In the genomic region with DNA sequence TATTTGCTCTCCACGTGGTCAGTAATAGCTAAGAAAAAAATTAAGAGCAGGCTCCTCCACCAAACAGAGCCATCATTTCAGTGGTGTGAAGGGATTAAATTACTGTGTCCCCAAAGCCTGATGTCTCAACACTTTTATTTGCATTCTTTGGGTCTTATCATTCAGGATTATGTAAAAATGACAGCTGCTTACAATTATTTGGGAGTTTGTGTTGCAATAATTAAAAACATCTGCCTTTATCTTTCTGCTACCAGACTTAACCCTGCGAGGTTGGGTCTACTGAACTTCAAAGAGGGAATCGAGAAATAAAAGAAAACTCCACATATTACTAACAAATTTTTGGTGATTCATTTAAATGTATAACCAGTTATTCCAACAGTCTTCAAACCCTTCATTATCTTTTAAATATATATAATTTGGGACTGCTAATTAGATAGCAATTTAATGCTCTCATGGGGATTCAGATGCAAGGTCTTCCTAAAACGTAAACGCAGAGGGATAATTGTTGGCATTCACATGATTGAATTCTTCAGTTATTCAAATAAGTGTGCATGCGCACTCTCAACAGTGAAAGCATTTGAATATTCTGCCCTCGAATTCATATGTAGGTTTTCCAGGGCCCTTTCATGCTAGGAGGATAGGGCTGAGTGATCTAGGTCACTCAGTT, we compare ENCODE assay signal across 23 mouse cellular contexts.
A peak's percentile ranks its signal among the peaks of the same experiment; 100 is the strongest.
DNase-seq lines count a peak whose midpoint lies in the region; ATAC-seq and TF ChIP-seq lines count a peak whose summit lies in the region.
"Had no signal": no experiment of that assay in that cellular context is flagged by ENCODE, and none has a peak within 500 bp of the region (broad histone marks: within the 10 kb centered on the region; RNA-seq: fewer than 3 reads in every experiment).

No protein-coding gene starts in this region.

- peak overlapping the region; percentile 14; the same call in 1 of the 2 replicates for H3K27ac ChIP-seq in forebrain, embryonic 15.5 days (replicated peaks)
- H3K27ac ChIP-seq in forebrain, embryonic 12.5 days, result no peak overlapping the region
- no peak overlapping the region for H3K27ac ChIP-seq in forebrain, embryonic 16.5 days (ENCODE audit: low read length)
- H3K27ac ChIP-seq: embryonic facial prominence, embryonic 12.5 days; heart, adult 2 months; hindbrain, embryonic 10.5 days; intestine, embryonic 15.5 days; kidney, embryonic 15.5 days had no signal

- no peak overlapping the region for H3K4me3 ChIP-seq in forebrain, embryonic 15.5 days
- no peak overlapping the region for H3K4me3 ChIP-seq in forebrain, embryonic 12.5 days (replicated peaks)
- no peak overlapping the region for H3K4me3 ChIP-seq in forebrain, embryonic 16.5 days (replicated peaks; ENCODE audit: low read length)
- H3K4me3 ChIP-seq: embryonic facial prominence, embryonic 12.5 days; heart, adult 2 months; hindbrain, embryonic 10.5 days; intestine, embryonic 15.5 days; kidney, embryonic 15.5 days had no signal

- TF ChIP-seq POLR2A in brain, embryonic 14.5 days (IDR thresholded peaks at IDR 0.05; ENCODE audit: borderline replicate concordance, extremely low read depth, insufficient read depth, insufficient read length, poor library complexity, severe bottlenecking), result no peak

- DNase-seq in 3T3-L1 (ENCODE audit: low read depth, low spot score), result peak; percentile 15
- DNase-seq in brain, embryonic 14.5 days (ENCODE audit: low read depth), result peak; percentile 80
- no peak for DNase-seq in spleen, adult 12 weeks (ENCODE audit: low spot score)
- DNase-seq in kidney, adult 8-10 months, result no peak
- DNase-seq: adrenal gland, adult 8-10 months; adrenal gland, postnatal 36 days; B cell, adult 2 months; cerebellum, adult 11-12 months; cerebellum, adult 9-10 months; cerebellum, postnatal 25 days; gastrocnemius, postnatal 14 days; heart, adult 2 months; kidney, adult 18-20 months had no signal

- H3K4me1 ChIP-seq in forebrain, embryonic 15.5 days, result peaks cover 5% of the 10 kb centered on the region; the same call in 1 of the 2 replicates
- peaks cover 3% of the 10 kb centered on the region; the same call in 1 of the 2 replicates for H3K4me1 ChIP-seq in forebrain, embryonic 12.5 days
- H3K4me1 ChIP-seq in forebrain, embryonic 16.5 days (replicated peaks; ENCODE audit: control insufficient read depth, insufficient read depth, low read length), result peaks cover 6% of the 10 kb centered on the region; the same call in 1 of the 2 replicates
- H3K4me1 ChIP-seq: intestine, embryonic 15.5 days; kidney, embryonic 15.5 days had no signal

- WGBS in forebrain, embryonic 15.5 days, result 47% methylated on average over 7 of the region's 7 CpGs
- WGBS in forebrain, embryonic 12.5 days, result 60% methylated on average over 7 of the region's 7 CpGs
- WGBS in forebrain, embryonic 16.5 days, result 39% methylated on average over 7 of the region's 7 CpGs

- TF ChIP-seq CTCF in brain, embryonic 14.5 days (IDR thresholded peaks at IDR 0.05; ENCODE audit: borderline replicate concordance, extremely low read depth, insufficient read depth, insufficient read length), result no peak

- H3K36me3 ChIP-seq in forebrain, embryonic 15.5 days, result no peaks in the 10 kb centered on the region
- no peaks in the 10 kb centered on the region for H3K36me3 ChIP-seq in forebrain, embryonic 12.5 days (replicated peaks)
- no peaks in the 10 kb centered on the region for H3K36me3 ChIP-seq in forebrain, embryonic 16.5 days (ENCODE audit: control insufficient read depth, insufficient read depth)
- H3K36me3 ChIP-seq: embryonic facial prominence, embryonic 12.5 days; G1E; hindbrain, embryonic 10.5 days; intestine, embryonic 15.5 days; kidney, embryonic 15.5 days had no signal

- ATAC-seq in forebrain, embryonic 15.5 days (replicated peaks), result peak; percentile 68; the same call in 1 of the 2 replicates
- ATAC-seq in forebrain, embryonic 12.5 days (ENCODE audit: low FRiP score), result no peak
- peak; percentile 68 for ATAC-seq in forebrain, embryonic 16.5 days
- ATAC-seq: CD4-positive, CD25-positive, alpha-beta regulatory T cell, adult 4 months; intestine, embryonic 15.5 days had no signal

- H3K9me3 ChIP-seq in forebrain, embryonic 15.5 days, result no peaks in the 10 kb centered on the region
- no peaks in the 10 kb centered on the region for H3K9me3 ChIP-seq in forebrain, embryonic 12.5 days
- H3K9me3 ChIP-seq in forebrain, embryonic 16.5 days (ENCODE audit: control insufficient read depth, low read length), result no peaks in the 10 kb centered on the region
- H3K9me3 ChIP-seq: embryonic facial prominence, embryonic 12.5 days; hindbrain, embryonic 10.5 days; intestine, embryonic 15.5 days; kidney, embryonic 15.5 days had no signal

- no peak overlapping the region for H3K9ac ChIP-seq in forebrain, embryonic 15.5 days (replicated peaks)
- no peak overlapping the region for H3K9ac ChIP-seq in forebrain, embryonic 12.5 days
- no peak overlapping the region for H3K9ac ChIP-seq in forebrain, embryonic 16.5 days (replicated peaks; ENCODE audit: low read depth, low read length)
- H3K9ac ChIP-seq: embryonic facial prominence, embryonic 12.5 days; intestine, embryonic 15.5 days; kidney, embryonic 15.5 days had no signal

- no peak overlapping the region for H3K4me2 ChIP-seq in forebrain, embryonic 15.5 days (replicated peaks)
- H3K4me2 ChIP-seq in forebrain, embryonic 12.5 days, result no peak overlapping the region
- no peak overlapping the region for H3K4me2 ChIP-seq in forebrain, embryonic 16.5 days (ENCODE audit: low read length)
- H3K4me2 ChIP-seq: embryonic facial prominence, embryonic 12.5 days; heart, embryonic 11.5 days; intestine, embryonic 15.5 days; kidney, embryonic 15.5 days had no signal

- no peaks in the 10 kb centered on the region for H3K27me3 ChIP-seq in forebrain, embryonic 15.5 days
- peaks cover 8% of the 10 kb centered on the region; the same call in 1 of the 2 replicates for H3K27me3 ChIP-seq in forebrain, embryonic 12.5 days
- no peaks in the 10 kb centered on the region for H3K27me3 ChIP-seq in forebrain, embryonic 16.5 days (replicated peaks; ENCODE audit: control insufficient read depth, insufficient read depth, low read length)
- H3K27me3 ChIP-seq: embryonic facial prominence, embryonic 12.5 days; intestine, embryonic 15.5 days had no signal

Comparison
In these comparisons a context has a peak if more than half of its experiments do, and no peak if none do; other contexts are left out.
1. DNase-seq: peak in 3T3-L1 (single experiment) and brain, embryonic 14.5 days (single experiment); none in spleen, adult 12 weeks (single experiment) and kidney, adult 8-10 months (0 of 2).